Mouse (Mus musculus) myocyte (in vitro differentiated cells): ENCODE measurements around the gene Dennd1a.

Experiments used
- MYOD1 ChIP-seq, 3 experiments: IDR thresholded peaks; one replicate each; pipeline ENCODE4 v1.6.1; 2011; ENCODE audit warnings: control low read depth in 2 of 3, low read depth in 2 of 3, mild to moderate bottlenecking in 2 of 3, moderate library complexity in 1 of 3; ENCODE audit not compliant: insufficient read length in 2 of 3, control insufficient read depth in 1 of 3
- POLR2A ChIP-seq: IDR thresholded peaks from one replicate; pipeline ENCODE4 v1.6.1; 2011; ENCODE audit warnings: low read depth, mild to moderate bottlenecking, control low read depth, moderate library complexity; ENCODE audit not compliant: insufficient read length
- POLR2AphosphoS2 ChIP-seq: IDR thresholded peaks from one replicate; pipeline ENCODE4 v1.6.1; 2011; ENCODE audit warnings: low read depth, control low read depth; ENCODE audit not compliant: insufficient read length
- USF1 ChIP-seq: IDR thresholded peaks from one replicate; pipeline ENCODE4 v1.6.1; 2011; ENCODE audit warnings: low read depth, mild to moderate bottlenecking, control low read depth, moderate library complexity

- no peak for TF ChIP-seq USF1
- TF ChIP-seq POLR2AphosphoS2: no peak
- TF ChIP-seq POLR2A: no peak
- no peak for TF ChIP-seq MYOD1 (IDR thresholded peaks at IDR 0.05; ENCODE audit: control insufficient read depth in 1 of 3, insufficient read length in 2 of 3, low read depth in 2 of 3)
Measured at GRCm38 (mm10) chr2:37985690-37986222, 301.4 kb downstream of the Dennd1a start.
